Mouse (Mus musculus): ENCODE data around the gene Cacna1b.

- TF ChIP-seq CTCF (IDR thresholded peaks at IDR 0.05; ENCODE audit: low read depth, low read length) (no peak), GATA1 (IDR thresholded peaks at IDR 0.05; ENCODE audit: borderline replicate concordance, low read length) (no peak), POLR2AphosphoS5 (IDR thresholded peaks at IDR 0.05; ENCODE audit: insufficient replicate concordance, low read depth, low read length) (no peak), TAL1 (conservative IDR thresholded peaks at IDR 0.05; ENCODE audit: low read depth, low read length) (no peak), GATA2 (IDR thresholded peaks at IDR 0.05; ENCODE audit: borderline replicate concordance, low read depth, low read length) (no peak)
These were observed 154.2 kb downstream of the Cacna1b start for GRCm38 (mm10) chr2:24608765-24609138.
